Mouse (Mus musculus): ENCODE measurements around the gene Myo1d.

- TF ChIP-seq CTCF (IDR thresholded peaks at IDR 0.05; ENCODE audit: low read depth) (no peak), EP300 (optimal IDR thresholded peaks at IDR 0.05) (no peak)
These were observed 226.8 kb downstream of the Myo1d start for GRCm38 (mm10) chr11:80553046-80553445.
